Mouse (Mus musculus) intestine, embryonic 16.5 days (tissue): ENCODE data around the gene Ncor2. TPM values are rescaled to one million over a fixed set of nuclear protein-coding genes. Genes with fewer than 3 reads are reported as not detected.

Experiments used
- ATAC-seq: fragments of 200-750 bp; cut with Nextera tagmentation; 2 replicates; pipeline ENCODE4 v1.8.0; 2017; ENCODE audit warnings: moderate TSS enrichment, moderate library complexity
- H3K27ac ChIP-seq: fragments of 300-500 bp; sonication (generic); 2 replicates; pipeline ENCODE4 v1.5.1; 2014; ENCODE audit warnings: mild to moderate bottlenecking, low read length
- H3K27me3 ChIP-seq: fragments of 300-500 bp; sonication (generic); replicated peaks from 2 replicates; pipeline ENCODE4 v1.6.1; 2014; ENCODE audit warnings: low read length, control low read depth, mixed read lengths; ENCODE audit not compliant: control insufficient read depth, insufficient read depth
- H3K36me3 ChIP-seq: fragments of 300-500 bp; sonication (generic); 2 replicates; pipeline ENCODE4 v1.6.1; 2014; ENCODE audit warnings: low read length, control low read depth; ENCODE audit not compliant: control insufficient read depth, insufficient read depth
- H3K4me1 ChIP-seq: fragments of 300-500 bp; sonication (generic); 2 replicates; pipeline ENCODE4 v1.6.1; 2014; ENCODE audit warnings: low read length, control low read depth, mixed read lengths; ENCODE audit not compliant: control insufficient read depth, insufficient read depth
- H3K4me2 ChIP-seq: fragments of 300-500 bp; sonication (generic); 2 replicates; pipeline ENCODE4 v1.6.1; 2014; ENCODE audit warnings: low read depth, low read length, control low read depth
- H3K4me3 ChIP-seq: fragments of 300-500 bp; sonication (generic); 2 replicates; pipeline ENCODE4 v1.5.1; 2014; ENCODE audit warnings: mild to moderate bottlenecking, low read length
- H3K9ac ChIP-seq: fragments of 300-500 bp; sonication (generic); 2 replicates; pipeline ENCODE4 v1.6.1; 2014; ENCODE audit warnings: low read depth, low read length
- H3K9me3 ChIP-seq: fragments of 300-500 bp; sonication (generic); 2 replicates; pipeline ENCODE4 v1.6.1; 2016; ENCODE audit warnings: low read length, control low read depth; ENCODE audit not compliant: control insufficient read depth
- WGBS: fragments of 180-500 bp; shearing (Covaris S2); extraction: QIAGEN DNeasy Blood & Tissue Kit; methylation state at CpG from one replicate; pipeline ENCODE4 v1.1.7; 2014; 5-methylcytosine and 5-hydroxymethylcytosine counted together
- polyA plus RNA-seq: library from polyadenylated mRNA; unstranded; fragments of >200 nt; fragmentation: Nextera tagmentation; extraction: Ambion mirVana; gene quantifications from 2 replicates; pipeline ENCODE4 v1.2.1, GENCODE M21; 2015

The Ncor2 gene
- polyA plus RNA-seq, 1 experiment from 2014 or later: 14.4 TPM

DNA sequence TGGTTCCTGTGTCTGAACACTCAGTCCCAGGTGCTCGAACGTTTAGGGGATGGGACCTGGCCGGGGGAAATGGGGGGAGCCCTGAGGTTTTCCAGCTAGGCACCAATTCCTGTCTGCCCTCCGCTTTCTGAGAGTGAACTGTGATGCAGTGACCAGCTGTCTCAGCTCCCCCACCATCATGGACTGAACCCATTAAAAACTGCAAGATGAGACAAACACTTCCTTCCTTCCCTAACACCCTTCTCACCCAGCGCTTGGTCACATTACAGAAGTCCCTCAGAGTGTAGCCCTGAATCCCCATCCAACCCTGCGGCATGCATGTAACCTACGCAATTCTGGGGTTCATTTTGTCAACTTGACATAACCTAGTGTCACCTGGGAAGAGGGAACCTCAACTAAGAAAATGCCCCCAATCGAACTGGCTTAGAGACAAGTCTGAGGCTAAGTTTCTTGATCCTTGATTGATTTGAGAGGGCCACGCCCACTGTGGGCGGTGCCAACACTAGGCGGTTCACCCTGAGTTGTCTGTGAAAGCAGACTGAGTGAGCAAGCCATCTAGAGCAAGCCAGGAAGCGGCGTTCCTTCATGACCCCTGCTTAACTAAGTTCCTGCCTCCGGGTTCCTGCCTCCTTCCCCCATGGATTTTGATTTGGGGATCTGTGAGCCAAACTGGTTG, 41.9 kb downstream of the Ncor2 start:
- ATAC-seq: no peak
- Histone ChIP-seq H3K27ac (no peak overlapping the region; the same call in 1 of the 2 replicates), H3K4me3 (no peak overlapping the region), H3K27me3 (no peaks in the 10 kb centered on the region), H3K9ac (0 out of 2 replicates have a peak overlapping the region, but pooled peaks have one; percentile 38), H3K9me3 (no peaks in the 10 kb centered on the region), H3K4me2 (no peak overlapping the region), H3K4me1 (peaks cover 81% of the 10 kb centered on the region), H3K36me3 (no peaks in the 10 kb centered on the region)
- WGBS: 44% methylated on average over 14 of the region's 14 CpGs

DNA sequence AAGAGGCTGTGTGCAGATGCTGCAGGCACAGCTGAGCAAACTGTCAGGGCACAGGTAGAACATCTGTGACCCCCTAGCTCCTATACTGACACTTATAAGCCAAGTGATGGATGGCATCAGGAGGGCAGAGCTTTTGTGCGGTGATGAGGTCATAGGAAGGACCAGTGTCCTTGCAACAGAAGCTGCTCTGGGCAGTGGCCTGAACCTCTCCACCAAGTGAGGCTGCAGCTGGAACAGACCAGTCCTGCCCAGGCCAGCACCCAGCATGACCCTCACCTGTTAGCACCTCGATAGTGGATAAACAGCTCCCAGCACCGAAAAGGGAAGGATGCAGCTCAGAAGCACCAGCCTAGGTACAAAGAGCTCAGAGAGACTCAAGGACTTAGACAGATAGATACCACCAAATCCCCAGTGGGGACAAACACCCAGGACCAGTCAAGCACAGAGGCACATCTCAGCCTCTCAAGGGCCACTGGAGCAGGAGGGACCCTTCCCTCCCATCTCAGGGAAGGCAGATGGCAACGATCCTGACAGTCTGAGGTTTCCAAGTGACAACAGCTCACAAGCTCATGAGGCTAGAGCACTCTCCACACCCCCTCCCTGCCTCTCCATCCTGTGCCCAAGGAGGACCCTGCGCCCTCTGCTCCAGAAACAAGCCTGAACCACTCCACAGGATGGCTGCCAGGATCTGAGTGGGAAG, 42.6 kb downstream of the Ncor2 start:
- no peak for ATAC-seq
- 64% methylated on average over 5 of the region's 5 CpGs for WGBS
- H3K4me2 ChIP-seq: no peak overlapping the region
- no peak overlapping the region; the same call in 1 of the 2 replicates for H3K27ac ChIP-seq
- no peaks in the 10 kb centered on the region for H3K27me3 ChIP-seq
- no peaks in the 10 kb centered on the region for H3K9me3 ChIP-seq
- H3K9ac ChIP-seq: peak overlapping the region; percentile 38; the same call in 1 of the 2 replicates
- no peak overlapping the region for H3K4me3 ChIP-seq
- no peaks in the 10 kb centered on the region for H3K36me3 ChIP-seq
- peaks cover 77% of the 10 kb centered on the region for H3K4me1 ChIP-seq

- H3K27ac ChIP-seq: peak overlapping the region; percentile 79
- peak overlapping the region; percentile 4; the same call in 1 of the 2 replicates for H3K9ac ChIP-seq
- H3K36me3 ChIP-seq: no peaks in the 10 kb centered on the region
- H3K4me1 ChIP-seq: peaks cover 77% of the 10 kb centered on the region
- no peaks in the 10 kb centered on the region for H3K9me3 ChIP-seq
- H3K4me2 ChIP-seq: no peak overlapping the region
- 24% methylated on average over 11 of the region's 11 CpGs for WGBS
- no peak overlapping the region for H3K4me3 ChIP-seq
- peak; percentile 91 for ATAC-seq
- no peaks in the 10 kb centered on the region for H3K27me3 ChIP-seq
Observed at GRCm38 (mm10) chr5:125134795-125135468, 44.1 kb downstream of the Ncor2 start.

GRCm38 (mm10) chr5:125134391-125134790, 44.6 kb downstream of the Ncor2 start:
- Histone ChIP-seq H3K36me3 (no peaks in the 10 kb centered on the region), H3K4me3 (no peak overlapping the region), H3K4me2 (peak overlapping the region; percentile 21; the same call in 1 of the 2 replicates), H3K27ac (peak overlapping the region; percentile 79), H3K27me3 (no peaks in the 10 kb centered on the region), H3K9me3 (no peaks in the 10 kb centered on the region), H3K9ac (peak overlapping the region; percentile 38; the same call in 1 of the 2 replicates), H3K4me1 (peaks cover 75% of the 10 kb centered on the region)
- 28% methylated on average over 7 of the region's 7 CpGs for WGBS
- ATAC-seq: peak; percentile 76

GRCm38 (mm10) chr5:125133651-125134050, 45.4 kb downstream of the Ncor2 start:
- 48% methylated on average over 4 of the region's 4 CpGs for WGBS
- Histone ChIP-seq H3K4me3 (no peak overlapping the region), H3K27me3 (no peaks in the 10 kb centered on the region), H3K36me3 (no peaks in the 10 kb centered on the region), H3K9ac (peak overlapping the region; percentile 38; the same call in 1 of the 2 replicates), H3K27ac (peak overlapping the region; percentile 79; the same call in 1 of the 2 replicates), H3K4me2 (no peak overlapping the region), H3K9me3 (no peaks in the 10 kb centered on the region), H3K4me1 (peaks cover 76% of the 10 kb centered on the region)
- no peak for ATAC-seq

DNA sequence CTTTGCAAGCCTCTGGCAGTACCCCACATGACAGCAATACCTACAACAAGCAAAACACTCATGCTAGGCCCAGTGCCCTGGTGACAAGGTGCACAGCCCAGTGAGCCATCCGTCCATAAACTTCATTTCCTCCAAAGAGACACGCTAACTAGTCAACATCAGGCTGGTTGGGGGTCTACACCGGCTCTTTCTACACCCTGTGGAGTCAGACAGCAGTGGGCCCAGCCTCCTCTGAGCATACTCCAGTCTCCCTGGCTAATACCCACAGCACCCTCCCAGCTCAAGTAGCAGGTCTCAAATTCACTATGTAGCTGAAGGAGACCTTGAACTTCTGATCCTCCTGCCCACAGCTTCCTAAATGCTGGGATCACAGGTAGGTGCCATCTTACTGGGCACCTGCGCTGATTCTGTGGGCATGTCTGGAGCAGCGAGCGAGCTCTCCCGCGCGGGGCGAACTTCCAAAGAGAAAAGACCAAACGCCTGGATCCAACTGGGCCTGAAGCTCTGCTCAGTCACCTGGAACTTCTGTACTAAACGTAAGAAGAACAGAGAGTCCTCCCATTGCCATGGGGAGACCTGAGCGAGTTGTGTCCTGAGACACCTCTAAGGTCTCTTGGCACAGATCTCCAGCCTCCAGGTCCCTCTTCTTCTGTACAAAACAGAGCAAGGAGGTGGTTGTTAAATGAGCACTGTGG, 46.3 kb downstream of the Ncor2 start:
- Histone ChIP-seq H3K4me3 (no peak overlapping the region), H3K27me3 (no peaks in the 10 kb centered on the region), H3K27ac (no peak overlapping the region), H3K4me1 (peaks cover 80% of the 10 kb centered on the region), H3K4me2 (no peak overlapping the region), H3K9ac (no peak overlapping the region), H3K36me3 (no peaks in the 10 kb centered on the region), H3K9me3 (no peaks in the 10 kb centered on the region)
- no peak for ATAC-seq
- 93% methylated on average over 13 of the region's 13 CpGs for WGBS

DNA sequence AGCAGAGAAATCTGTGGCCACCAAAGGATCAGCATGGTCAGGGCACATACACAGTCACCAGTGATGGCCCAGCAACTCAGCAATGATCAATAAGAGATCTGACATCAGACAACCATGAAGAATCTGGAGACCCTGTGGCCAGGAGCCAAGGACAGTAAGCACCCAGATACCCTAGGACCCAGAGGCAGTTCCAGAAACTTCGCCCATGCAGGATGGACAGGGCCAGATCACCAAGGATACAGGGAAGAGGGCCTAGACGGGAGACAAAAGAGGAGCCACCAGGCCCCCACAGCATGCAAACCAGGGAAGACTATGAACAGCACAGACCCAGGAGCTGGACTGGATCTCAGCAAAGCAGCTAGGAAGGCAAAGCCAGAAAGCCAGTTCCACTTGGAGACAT, 47.0 kb downstream of the Ncor2 start:
- peaks cover 80% of the 10 kb centered on the region for H3K4me1 ChIP-seq

DNA sequence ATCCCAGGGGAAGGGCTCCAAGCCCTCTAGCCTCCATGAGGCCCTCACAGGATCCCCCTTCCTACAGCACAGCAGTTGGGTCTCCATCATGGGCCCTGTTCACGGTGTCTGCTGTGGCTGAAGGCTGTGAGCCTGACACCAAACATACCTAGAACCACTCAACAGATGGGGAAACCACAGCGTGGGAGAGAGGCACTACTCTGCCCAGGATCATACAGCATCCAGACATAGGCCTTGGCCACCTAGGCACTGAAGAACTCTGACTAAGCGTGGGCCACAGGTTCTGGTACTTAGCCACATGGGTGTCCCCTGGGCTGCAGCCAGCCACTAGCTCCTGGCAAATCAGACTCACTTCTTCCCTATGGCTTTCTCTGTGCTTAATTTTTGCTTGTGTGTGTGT, 48.6 kb downstream of the Ncor2 start:
- Histone ChIP-seq H3K9ac (no peak overlapping the region), H3K27ac (no peak overlapping the region), H3K9me3 (no peaks in the 10 kb centered on the region), H3K36me3 (no peaks in the 10 kb centered on the region), H3K4me1 (peaks cover 72% of the 10 kb centered on the region), H3K4me2 (no peak overlapping the region), H3K4me3 (no peak overlapping the region), H3K27me3 (no peaks in the 10 kb centered on the region)
- 78% methylated on average over 3 of the region's 3 CpGs for WGBS
- ATAC-seq: no peak

More for the DNA sequence above, 47.0 kb downstream of the Ncor2 start:
- Histone ChIP-seq H3K27me3 (no peaks in the 10 kb centered on the region), H3K9ac (no peak overlapping the region), H3K9me3 (no peaks in the 10 kb centered on the region), H3K4me2 (no peak overlapping the region), H3K4me3 (no peak overlapping the region), H3K27ac (no peak overlapping the region), H3K36me3 (no peaks in the 10 kb centered on the region)
- ATAC-seq: no peak
- 80% methylated on average over 2 of the region's 2 CpGs for WGBS

GRCm38 (mm10) chr5:125128939-125129385, 50.1 kb downstream of the Ncor2 start:
- WGBS: 76% methylated on average over 14 of the region's 14 CpGs
- Histone ChIP-seq H3K36me3 (no peaks in the 10 kb centered on the region), H3K9ac (no peak overlapping the region), H3K4me3 (no peak overlapping the region), H3K4me1 (peaks cover 58% of the 10 kb centered on the region), H3K27me3 (no peaks in the 10 kb centered on the region), H3K4me2 (no peak overlapping the region), H3K27ac (no peak overlapping the region), H3K9me3 (no peaks in the 10 kb centered on the region)
- no peak for ATAC-seq
